Comparison of ENCODE assay signal across 23 mouse cellular contexts in the genomic region with DNA sequence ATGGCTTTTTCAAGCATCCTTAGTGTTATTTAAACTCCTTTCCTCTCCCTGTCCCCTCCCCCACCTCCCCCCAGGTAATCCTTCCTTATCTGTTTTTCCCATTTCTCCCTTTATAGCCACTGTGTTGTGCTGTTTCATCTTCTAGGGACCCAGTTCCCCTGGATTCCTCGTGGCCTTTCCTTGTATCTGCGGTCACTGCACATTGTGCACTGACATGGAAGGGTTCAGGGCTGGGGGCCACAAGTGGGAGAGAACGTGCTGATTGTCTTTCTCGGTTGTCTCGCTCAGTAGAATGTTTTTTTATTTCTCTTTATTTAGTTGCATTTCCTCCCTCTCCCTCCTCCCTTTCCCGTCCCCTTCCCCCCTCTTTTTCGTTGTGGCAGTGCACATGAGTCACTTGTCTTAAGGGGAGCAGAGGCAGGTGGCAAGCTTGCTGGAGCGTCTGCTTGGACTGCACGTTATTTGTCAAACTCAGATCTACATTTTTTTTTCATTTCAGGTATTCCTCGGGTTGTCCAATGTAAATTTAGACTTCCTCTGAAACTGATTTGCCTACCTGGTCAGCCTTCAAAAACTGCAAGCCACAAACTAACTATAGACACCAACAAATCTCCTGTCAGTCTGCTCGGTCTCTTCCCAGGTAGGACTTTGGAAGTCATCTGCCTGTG.
DNase-seq lines count a peak whose midpoint lies in the region; ATAC-seq and TF ChIP-seq lines count a peak whose summit lies in the region.
"Had no signal": no experiment of that assay in that cellular context is flagged by ENCODE, and none has a peak within 500 bp of the region (broad histone marks: within the 10 kb centered on the region; RNA-seq: fewer than 3 reads in every experiment).

No protein-coding gene starts in this region.

- DNase-seq in CD4-positive, CD25-positive, alpha-beta regulatory T cell, adult 2 months (ENCODE audit: low read depth, low spot score) = peak; percentile 33
- DNase-seq in A20 (ENCODE audit: low read depth, low spot score) (peak; percentile 44), MEL (ENCODE audit: low read depth, low spot score) (no peak)
- peak; percentile 3 for DNase-seq in retina, adult 2 months (ENCODE audit: low read depth, low spot score)
- DNase-seq in heart, postnatal 25 days (ENCODE audit: low spot score) = no peak
- no peak for DNase-seq in embryonic facial prominence, embryonic 10.5 days (ENCODE audit: low spot score)
- DNase-seq: adrenal gland, adult 8-10 months; adrenal gland, postnatal 36 days; cerebellum, adult 11 months; cerebellum, adult 8-10 months; cerebellum, postnatal 25 days; gastrocnemius, adult 2 months; gastrocnemius, postnatal 25 days; heart, adult 18-20 months; heart, postnatal 36 days had no signal

- TF ChIP-seq POLR2A in MEL (IDR thresholded peaks at IDR 0.05; ENCODE audit: control insufficient read depth in 1 of 2, insufficient read depth in 1 of 2, low read depth in 1 of 2, low read length in 2 of 2, poor library complexity in 1 of 2) = no peak

- no peak overlapping the region for H3K27ac ChIP-seq in MEL (ENCODE audit: control insufficient read depth, low read depth, low read length)
- H3K27ac ChIP-seq in heart, embryonic 11.5 days (ENCODE audit: low read depth, low read length) = no peak overlapping the region
- H3K27ac ChIP-seq in embryonic facial prominence, embryonic 10.5 days (replicated peaks) = no peak overlapping the region
- H3K27ac ChIP-seq: embryonic facial prominence, embryonic 13.5 days; forebrain, embryonic 12.5 days; gastrocnemius, adult 2 months; hindbrain, embryonic 15.5 days had no signal

- no peak for TF ChIP-seq RAD21 in MEL (IDR thresholded peaks at IDR 0.05; ENCODE audit: low read depth, low read length)

- intact Hi-C loops in heart, postnatal 25 days (cut with DNase I) = no loop called here

- H3K4me3 ChIP-seq in MEL (ENCODE audit: control insufficient read depth in 1 of 2, insufficient read depth in 1 of 2, low read depth in 2 of 2, low read length in 2 of 2) = no peak overlapping the region
- no peak overlapping the region for H3K4me3 ChIP-seq in heart, embryonic 11.5 days (ENCODE audit: low read depth, low read length)
- no peak overlapping the region for H3K4me3 ChIP-seq in embryonic facial prominence, embryonic 10.5 days
- H3K4me3 ChIP-seq: embryonic facial prominence, embryonic 13.5 days; forebrain, embryonic 12.5 days; gastrocnemius, adult 2 months; heart, embryonic 12.5 days; hindbrain, embryonic 15.5 days had no signal

- ATAC-seq in CD4-positive, CD25-positive, alpha-beta regulatory T cell, adult 4 months = no peak
- ATAC-seq in heart, embryonic 11.5 days (replicated peaks; ENCODE audit: insufficient number of reproducible peaks, low FRiP score, low TSS enrichment) = no peak
- ATAC-seq: forebrain, embryonic 16.5 days; intestine, postnatal 0 days had no signal

- H3K4me1 ChIP-seq in MEL (ENCODE audit: control insufficient read depth in 1 of 2, insufficient read depth in 2 of 2, low read length in 2 of 2) = no peaks in the 10 kb centered on the region
- no peaks in the 10 kb centered on the region for H3K4me1 ChIP-seq in heart, embryonic 11.5 days (ENCODE audit: control insufficient read depth, insufficient read depth, low read length)
- H3K4me1 ChIP-seq in embryonic facial prominence, embryonic 10.5 days = no peaks in the 10 kb centered on the region
- H3K4me1 ChIP-seq: embryonic facial prominence, embryonic 13.5 days; forebrain, embryonic 12.5 days; heart, embryonic 12.5 days; hindbrain, embryonic 15.5 days had no signal

- TF ChIP-seq CTCF in MEL (IDR thresholded peaks at IDR 0.05 in 2 of 3, conservative IDR thresholded peaks at IDR 0.05 in 1 of 3; ENCODE audit: control insufficient read depth in 1 of 3, insufficient read depth in 1 of 3, low read depth in 2 of 3, low read length in 3 of 3, poor library complexity in 1 of 3, severe bottlenecking in 1 of 3) = no peak

- 65% methylated on average over 11 of the region's 11 CpGs for WGBS in heart, embryonic 11.5 days (ENCODE audit: insufficient replicate concordance)
- 76% methylated on average over 11 of the region's 11 CpGs for WGBS in embryonic facial prominence, embryonic 10.5 days

- no peaks in the 10 kb centered on the region for H3K79me2 ChIP-seq in MEL (ENCODE audit: control insufficient read depth, insufficient read depth, low read length, poor library complexity)

- H3K36me3 ChIP-seq in MEL (ENCODE audit: control insufficient read depth in 1 of 2, insufficient read depth in 2 of 2, low read length in 2 of 2) = no peaks in the 10 kb centered on the region
- H3K36me3 ChIP-seq in heart, embryonic 11.5 days (ENCODE audit: control insufficient read depth, insufficient read depth, low read length) = no peaks in the 10 kb centered on the region
- no peaks in the 10 kb centered on the region for H3K36me3 ChIP-seq in embryonic facial prominence, embryonic 10.5 days (replicated peaks)
- H3K36me3 ChIP-seq: forebrain, embryonic 12.5 days; hindbrain, embryonic 15.5 days had no signal

- no peaks in the 10 kb centered on the region for H3K9me3 ChIP-seq in MEL (replicated peaks; ENCODE audit: insufficient read depth, low read length)
- H3K9me3 ChIP-seq in heart, embryonic 11.5 days (replicated peaks; ENCODE audit: control insufficient read depth, low read length) = no peaks in the 10 kb centered on the region
- no peaks in the 10 kb centered on the region for H3K9me3 ChIP-seq in embryonic facial prominence, embryonic 10.5 days
- H3K9me3 ChIP-seq: embryonic facial prominence, embryonic 13.5 days; heart, embryonic 12.5 days; hindbrain, embryonic 15.5 days had no signal

- no peak for TF ChIP-seq EP300 in MEL (IDR thresholded peaks at IDR 0.05; ENCODE audit: low read depth in 1 of 2, low read length in 2 of 2)

- H3K4me2 ChIP-seq in heart, embryonic 11.5 days = no peak overlapping the region
- H3K4me2 ChIP-seq: embryonic facial prominence, embryonic 13.5 days; forebrain, embryonic 12.5 days; heart, embryonic 12.5 days; hindbrain, embryonic 15.5 days had no signal

- no peak overlapping the region for H3K9ac ChIP-seq in MEL (ENCODE audit: control insufficient read depth, low read depth, low read length, poor library complexity, severe bottlenecking)
- no peak overlapping the region for H3K9ac ChIP-seq in heart, embryonic 11.5 days (ENCODE audit: low read depth, low read length)
- H3K9ac ChIP-seq: embryonic facial prominence, embryonic 13.5 days; forebrain, embryonic 12.5 days; heart, embryonic 12.5 days; hindbrain, embryonic 15.5 days had no signal

- H3K27me3 ChIP-seq in MEL (ENCODE audit: control insufficient read depth in 1 of 2, insufficient read depth in 2 of 2, low read length in 2 of 2) = no peaks in the 10 kb centered on the region
- H3K27me3 ChIP-seq in heart, embryonic 11.5 days (ENCODE audit: control insufficient read depth, insufficient read depth, low read length) = no peaks in the 10 kb centered on the region
- H3K27me3 ChIP-seq in embryonic facial prominence, embryonic 10.5 days (replicated peaks; ENCODE audit: low read depth, poor library complexity, severe bottlenecking) = no peaks in the 10 kb centered on the region
- H3K27me3 ChIP-seq: embryonic facial prominence, embryonic 13.5 days; forebrain, embryonic 12.5 days; heart, embryonic 12.5 days; hindbrain, embryonic 15.5 days had no signal

TF ChIP-seq in MEL, 35 proteins besides CTCF, POLR2A, EP300 and RAD21:
- TF ChIP-seq RCOR1 (IDR thresholded peaks at IDR 0.05; ENCODE audit: low read depth, low read length) (no peak), MAZ (IDR thresholded peaks at IDR 0.05; ENCODE audit: low read depth, low read length) (peak; percentile 11; the same call in 1 of the 2 replicates)

Comparison
In these comparisons a context has a peak if more than half of its experiments do, and no peak if none do; other contexts are left out.
1. DNase-seq: peak in CD4-positive, CD25-positive, alpha-beta regulatory T cell, adult 2 months (single experiment), A20 (single experiment) and retina, adult 2 months (single experiment); none in MEL (single experiment), heart, postnatal 25 days (single experiment) and embryonic facial prominence, embryonic 10.5 days (single experiment).